Mouse (Mus musculus) heart, adult 2 months (tissue): ENCODE data around the gene Dennd2a. TPM values are rescaled to one million over a fixed set of nuclear protein-coding genes. Genes with fewer than 3 reads are reported as not detected.

ENCODE experiments used
- DNase-seq, 2 experiments: peaks; one replicate each; pipeline ENCODE4 v3.0.0; 2021
- H3K27ac ChIP-seq: fragments of 200-600 bp; 2 replicates; pipeline ENCODE4 v1.8.1; 2022
- H3K27me3 ChIP-seq: fragments of 200-500 bp; 2 replicates; pipeline ENCODE4 v1.6.1; 2012; ENCODE audit warnings: mild to moderate bottlenecking, low read length, inconsistent platforms, mixed read lengths; ENCODE audit not compliant: control insufficient read depth, insufficient read depth
- H3K36me3 ChIP-seq: fragments of 200-500 bp; 2 replicates; pipeline ENCODE4 v1.6.1; 2012; ENCODE audit warnings: low read length, inconsistent platforms; ENCODE audit not compliant: control insufficient read depth, insufficient read depth
- H3K4me1 ChIP-seq: fragments of 200-500 bp; 2 replicates; pipeline ENCODE4 v1.6.1; 2011; ENCODE audit warnings: low read length; ENCODE audit not compliant: control insufficient read depth, insufficient read depth
- H3K4me3 ChIP-seq: fragments of 200-600 bp; 2 replicates; pipeline ENCODE4 v1.8.1; 2022
- H3K79me2 ChIP-seq: fragments of 200-500 bp; replicated peaks from 2 replicates; pipeline ENCODE4 v1.6.1; 2012; ENCODE audit warnings: mild to moderate bottlenecking, inconsistent platforms, low read length, moderate library complexity, mixed read lengths; ENCODE audit not compliant: control insufficient read depth, insufficient read depth
- H3K9ac ChIP-seq: fragments of 200-500 bp; 2 replicates; pipeline ENCODE4 v1.6.1; 2012; ENCODE audit warnings: low read depth, mild to moderate bottlenecking, control low read depth, inconsistent platforms, low read length, mixed read lengths
- CTCF ChIP-seq: fragments of 200-600 bp; IDR thresholded peaks from 2 replicates; pipeline ENCODE4 v1.8.1; 2022; ENCODE audit warnings: antibody characterized with exemption, mild to moderate bottlenecking, moderate library complexity
- EP300 ChIP-seq: fragments of 200-500 bp; IDR thresholded peaks from 2 replicates; pipeline ENCODE4 v1.6.1; 2011; ENCODE audit warnings: low read depth, low read length, control low read depth; ENCODE audit not compliant: insufficient read depth
- POLR2A ChIP-seq: fragments of 200-500 bp; IDR thresholded peaks from 2 replicates; pipeline ENCODE4 v1.6.1; 2011; ENCODE audit warnings: mild to moderate bottlenecking, low read depth, low read length, control low read depth; ENCODE audit not compliant: insufficient read depth
- WGBS: fragments of 180-500 bp; shearing (Covaris S2); methylation state at CpG from one replicate; pipeline ENCODE4 v1.1.7; 2018; 5-methylcytosine and 5-hydroxymethylcytosine counted together
- intact Hi-C: fragments of 180-260 bp; cut with DNase I; formaldehyde crosslinking; loops from one replicate; pipeline ENCODE4 v1.15.1; 2025
- long read RNA-seq: library from polyadenylated mRNA; stranded (forward); transcript quantifications from one replicate; pipeline ENCODE4 v2.0.0, GENCODE M21; 2021
- polyA plus RNA-seq: library from polyadenylated mRNA; depleted of rRNA; stranded (reverse); fragments of >200 nt; gene quantifications from 2 replicates; pipeline ENCODE4 v1.2.3, GENCODE M21; 2012; rRNA removed
- total RNA-seq, 2 experiments: library from RNA; stranded (reverse); gene quantifications; 2 replicates each; pipeline ENCODE4 v1.2.3; 2021

Dennd2a gene
- total RNA-seq (1 to 10 TPM; 6.0 to 6.6 TPM), polyA plus RNA-seq (5.6 and 7.4 TPM in 2 replicates)
- long read RNA-seq, full-length matches to known transcripts = 2 of 6 reads
- long read RNA-seq, partial matches to known transcripts = 0 of 6 reads
- long read RNA-seq, other reads (novel, unspliced or antisense) = 4 of 6 reads

GRCm38 (mm10) chr6:39557723-39558261 is at the start of gene Dennd2a:
Dennd2a (minus strand) TSS chr6:39557867.
- intact Hi-C loops = no loop called here
- TF ChIP-seq EP300 (no peak), CTCF (no peak), POLR2A (no peak)
- Histone ChIP-seq H3K36me3 (no peaks in the 10 kb centered on the region), H3K27ac (peak within 1 kb of the TSS; percentile 83), H3K79me2 (no peaks in the 10 kb centered on the region), H3K4me1 (peaks cover 9% of the 10 kb centered on the region; the same call in 1 of the 2 replicates), H3K4me3 (peak within 1 kb of the TSS; percentile 76), H3K27me3 (no peaks in the 10 kb centered on the region), H3K9ac (peak within 1 kb of the TSS; percentile 78)
- WGBS = 2% methylated on average over 48 of the region's 50 CpGs
- DNase-seq = peak; percentile 85 to 87

GRCm38 (mm10) chr6:39607365-39607764 is 49.7 kb upstream of the Dennd2a start:
- Histone ChIP-seq H3K79me2 (no peaks in the 10 kb centered on the region), H3K4me1 (peaks cover 3% of the 10 kb centered on the region), H3K4me3 (no peak overlapping the region), H3K27me3 (no peaks in the 10 kb centered on the region), H3K9ac (no peak overlapping the region), H3K27ac (no peak overlapping the region), H3K36me3 (peaks cover 12% of the 10 kb centered on the region)
- WGBS = 47% methylated on average over 5 of the region's 5 CpGs
- TF ChIP-seq CTCF (no peak), EP300 (no peak), POLR2A (no peak)
- intact Hi-C loops = no loop called here
- no peak for DNase-seq

GRCm38 (mm10) chr6:39606862-39607261 is 49.2 kb upstream of the Dennd2a start:
- Histone ChIP-seq H3K27me3 (no peaks in the 10 kb centered on the region), H3K27ac (no peak overlapping the region), H3K79me2 (no peaks in the 10 kb centered on the region), H3K9ac (no peak overlapping the region), H3K4me1 (peaks cover 3% of the 10 kb centered on the region), H3K36me3 (peaks cover 12% of the 10 kb centered on the region), H3K4me3 (no peak overlapping the region)
- intact Hi-C loops = no loop called here
- 45% methylated on average over 3 of the region's 3 CpGs for WGBS
- TF ChIP-seq EP300 = no peak
- no peak for TF ChIP-seq POLR2A
- no peak for TF ChIP-seq CTCF
- DNase-seq = no peak

- peaks cover 3% of the 10 kb centered on the region for H3K4me1 ChIP-seq
- peaks cover 12% of the 10 kb centered on the region for H3K36me3 ChIP-seq
- no peaks in the 10 kb centered on the region for H3K79me2 ChIP-seq
- no peak for DNase-seq
- H3K4me3 ChIP-seq = no peak overlapping the region
- TF ChIP-seq CTCF = no peak
- TF ChIP-seq POLR2A = no peak
- TF ChIP-seq EP300 = no peak
- intact Hi-C loops = no loop called here
- H3K27me3 ChIP-seq = no peaks in the 10 kb centered on the region
- no peak overlapping the region for H3K27ac ChIP-seq
- WGBS = 43% methylated on average over 6 of the region's 6 CpGs
- H3K9ac ChIP-seq = no peak overlapping the region
These were observed 48.4 kb upstream of the Dennd2a start for GRCm38 (mm10) chr6:39606056-39606455.

- WGBS = 83% methylated on average over 5 of the region's 5 CpGs
- Histone ChIP-seq H3K79me2 (no peaks in the 10 kb centered on the region), H3K4me1 (peaks cover 3% of the 10 kb centered on the region), H3K9ac (no peak overlapping the region), H3K36me3 (peaks cover 13% of the 10 kb centered on the region), H3K4me3 (no peak overlapping the region), H3K27me3 (no peaks in the 10 kb centered on the region), H3K27ac (no peak overlapping the region)
- intact Hi-C loops = no loop called here
- no peak for DNase-seq
- TF ChIP-seq POLR2A (no peak), EP300 (no peak), CTCF (no peak)
These were observed 46.9 kb upstream of the Dennd2a start for GRCm38 (mm10) chr6:39604565-39604964.

GRCm38 (mm10) chr6:39601828-39602227 is 44.2 kb upstream of the Dennd2a start:
- intact Hi-C loops = no loop called here

More at GRCm38 (mm10) chr6:39601828-39602227, 44.2 kb upstream of the Dennd2a start:
- H3K9ac ChIP-seq = no peak overlapping the region
- peaks cover 17% of the 10 kb centered on the region for H3K36me3 ChIP-seq
- H3K4me3 ChIP-seq = no peak overlapping the region
- H3K27me3 ChIP-seq = no peaks in the 10 kb centered on the region
- no peak for TF ChIP-seq POLR2A
- TF ChIP-seq CTCF = no peak
- no peak for TF ChIP-seq EP300
- no peak for DNase-seq
- 68% methylated on average over 3 of the region's 3 CpGs for WGBS
- H3K4me1 ChIP-seq = peaks cover 3% of the 10 kb centered on the region
- H3K79me2 ChIP-seq = no peaks in the 10 kb centered on the region
- H3K27ac ChIP-seq = no peak overlapping the region
